Mouse (Mus musculus) heart, postnatal 4 days (tissue): ENCODE measurements around the gene Efemp2. TPM values are rescaled to one million over a fixed set of nuclear protein-coding genes. Genes with fewer than 3 reads are reported as not detected.

Experiments used
- DNase-seq: peaks from one replicate; pipeline ENCODE4 v3.0.0; 2021
- total RNA-seq, 2 experiments: library from RNA; stranded (reverse); gene quantifications; 2 replicates each; pipeline ENCODE4 v1.2.3; 2021

Efemp2 gene
- 10 to 100 TPM; 36.7 to 37.8 TPM for total RNA-seq

DNA sequence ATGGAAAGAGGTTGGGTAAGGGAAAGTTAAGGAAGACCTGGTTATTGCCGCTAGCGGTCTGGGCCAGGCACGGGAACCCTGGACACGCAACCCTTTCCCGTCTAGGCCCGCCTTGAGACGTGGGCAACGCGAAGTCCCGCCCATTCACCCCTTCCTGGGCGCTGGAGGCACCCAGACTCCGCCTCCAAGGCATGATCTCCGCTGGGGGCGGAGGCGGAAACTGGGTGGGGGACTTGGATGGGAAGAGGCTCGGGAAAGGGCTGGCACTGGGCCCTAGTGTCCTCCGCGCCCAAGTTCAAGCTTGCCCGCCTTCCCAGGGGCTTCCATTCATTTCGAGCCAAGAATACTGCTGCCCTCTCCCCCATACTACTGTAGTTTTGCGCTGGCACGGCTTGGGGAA lies at the start of gene Efemp2:
TSS of gene Efemp2 (plus strand) at position 235 of the 400 bp plus-strand sequence.
- peak; percentile 85 for DNase-seq

DNA sequence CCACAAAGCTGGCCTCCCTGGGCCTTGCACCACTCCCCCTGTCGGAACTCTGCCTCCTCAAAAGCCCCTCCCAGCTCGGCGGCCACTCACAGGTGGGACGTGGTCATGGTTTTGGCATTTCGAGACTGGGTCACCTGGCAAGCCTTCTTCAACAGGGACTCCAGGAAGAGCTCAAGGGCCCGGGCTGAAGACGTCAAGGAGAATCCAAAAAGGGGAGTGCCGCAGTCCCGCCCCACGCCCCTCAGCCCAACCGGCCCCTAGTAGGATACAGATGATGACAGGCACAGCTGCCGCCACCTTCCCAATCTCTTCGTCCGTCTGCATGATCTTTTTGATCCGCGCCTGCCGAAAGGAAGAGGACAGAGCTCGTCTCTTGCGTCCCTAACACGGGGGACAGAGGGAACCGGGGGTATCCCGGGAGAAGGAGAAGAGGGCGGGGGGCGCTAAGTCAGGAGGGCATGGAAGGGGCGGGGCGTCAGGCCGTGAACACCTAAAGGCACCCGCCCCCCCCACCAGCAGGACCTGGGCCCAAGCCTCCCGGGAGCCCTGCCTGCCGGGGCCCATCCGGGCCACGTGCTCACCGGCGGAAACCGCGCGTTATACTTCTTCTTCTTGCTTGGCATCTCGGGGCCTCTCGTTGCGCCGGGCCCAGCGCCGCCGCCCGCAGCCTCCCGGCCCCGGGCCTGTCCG lies 49.5 kb upstream of the Efemp2 start:
- peak; percentile 76 for DNase-seq

DNA sequence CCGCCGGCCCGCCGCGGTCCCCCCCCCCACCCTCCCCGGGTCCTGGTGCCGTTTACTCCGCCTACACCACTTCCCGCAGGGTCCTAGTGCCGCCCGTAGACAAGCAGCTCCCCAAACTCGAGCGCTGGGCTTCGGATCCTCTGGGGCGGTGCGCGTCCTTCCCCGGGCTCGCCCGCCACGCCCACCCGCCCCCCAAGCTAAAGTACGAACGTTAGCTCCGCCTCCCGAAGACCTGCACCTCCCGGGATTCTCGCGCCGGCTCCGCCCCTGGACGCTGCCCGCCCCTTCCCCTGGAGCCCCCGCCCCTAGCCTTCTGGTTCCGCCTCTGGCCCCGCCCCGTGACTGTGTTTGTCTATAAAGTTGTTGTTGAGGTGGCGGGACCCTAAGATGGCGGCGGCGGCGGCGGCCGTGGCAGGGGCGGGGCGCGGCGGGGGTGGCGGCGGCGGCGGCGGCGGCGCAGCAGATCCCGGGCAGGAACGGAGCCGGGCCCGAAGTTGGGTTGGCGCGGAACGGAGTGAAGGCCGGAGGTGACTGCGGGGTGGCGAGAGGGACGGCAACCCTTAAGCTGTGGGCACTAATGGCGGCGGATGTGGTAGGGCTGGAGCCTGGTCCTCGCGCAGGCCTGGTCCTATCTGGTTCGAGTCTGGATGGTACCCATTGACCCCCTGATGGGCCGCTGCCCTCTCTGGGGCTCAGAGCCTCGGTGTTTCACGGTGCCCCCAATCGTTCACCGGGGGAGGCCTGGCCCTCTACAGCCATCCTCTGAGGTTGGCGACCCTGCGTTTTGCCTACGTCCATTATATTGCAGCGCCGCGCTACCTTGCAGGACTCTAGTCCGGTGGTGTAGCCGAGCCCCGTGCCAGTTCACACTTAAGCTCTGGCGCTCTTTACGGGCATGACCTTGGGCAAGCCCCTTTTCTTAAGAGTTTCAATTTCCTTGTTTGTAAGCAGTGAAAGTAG lies 48.7 kb upstream of the Efemp2 start, which contains the start of the genes Drap1 and AI837181:
TSS of gene Drap1 (minus strand) at position 198 of the 960 bp plus-strand sequence.
TSS of gene AI837181 (plus strand) at position 363 of the 960 bp plus-strand sequence.
- DNase-seq: peak; percentile 97

DNA sequence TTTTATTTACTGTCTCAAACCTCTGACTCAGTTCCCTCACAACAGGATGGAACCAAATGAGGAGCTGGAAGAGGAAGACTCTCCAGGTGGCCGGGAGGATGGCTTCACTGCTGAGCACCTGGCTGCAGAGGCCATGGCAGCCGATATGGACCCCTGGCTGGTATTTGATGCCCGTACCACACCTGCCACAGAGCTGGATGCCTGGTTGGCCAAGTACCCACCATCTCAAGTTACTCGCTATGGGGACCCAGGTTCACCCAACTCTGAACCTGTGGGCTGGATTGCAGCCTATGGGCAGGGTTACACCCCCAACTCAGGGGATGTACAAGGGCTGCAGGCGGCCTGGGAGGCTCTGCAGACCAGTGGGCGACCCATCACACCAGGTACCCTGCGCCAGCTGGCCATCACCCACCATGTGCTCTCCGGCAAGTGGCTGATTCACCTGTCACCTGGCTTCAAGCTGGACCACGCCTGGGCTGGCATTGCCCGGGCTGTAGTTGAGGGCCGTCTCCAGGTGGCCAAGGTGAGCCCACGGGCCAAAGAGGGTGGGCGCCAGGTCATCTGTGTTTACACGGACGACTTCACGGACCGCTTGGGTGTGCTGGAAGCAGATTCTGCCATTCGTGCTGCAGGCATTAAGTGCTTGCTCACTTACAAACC lies 47.7 kb upstream of the Efemp2 start:
- no peak for DNase-seq

DNA sequence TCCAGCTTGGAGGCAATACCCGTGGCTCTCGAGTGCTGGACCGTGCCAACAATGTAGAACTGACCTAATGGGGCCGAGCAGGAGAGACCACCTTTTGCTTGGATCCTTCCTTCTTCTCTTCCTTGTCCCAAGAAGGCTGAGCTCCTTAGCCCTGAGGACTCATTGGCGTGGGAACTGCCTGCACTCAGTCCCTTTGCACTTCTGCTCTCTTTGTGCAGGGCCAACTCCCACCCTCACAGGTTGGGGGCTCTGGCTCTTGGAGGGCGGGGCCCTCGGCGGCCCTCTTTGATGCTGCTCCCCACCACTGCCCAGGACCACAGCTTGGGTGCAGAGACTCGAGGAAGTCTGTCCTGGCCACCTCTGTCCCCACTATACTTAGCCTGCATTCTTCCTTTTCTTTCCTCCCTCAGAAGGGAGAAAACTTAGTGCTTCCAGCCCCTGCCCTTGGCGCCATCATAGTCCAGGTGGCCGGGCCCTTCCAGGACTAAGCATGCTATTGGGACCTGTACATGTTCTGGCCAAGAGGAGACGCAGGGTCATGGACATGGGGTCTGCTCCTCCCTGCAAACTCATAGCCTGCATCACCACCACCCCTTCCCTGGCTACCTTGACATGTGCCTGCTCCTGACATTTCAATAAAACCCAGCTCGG lies 47.0 kb upstream of the Efemp2 start:
- no peak for DNase-seq

DNA sequence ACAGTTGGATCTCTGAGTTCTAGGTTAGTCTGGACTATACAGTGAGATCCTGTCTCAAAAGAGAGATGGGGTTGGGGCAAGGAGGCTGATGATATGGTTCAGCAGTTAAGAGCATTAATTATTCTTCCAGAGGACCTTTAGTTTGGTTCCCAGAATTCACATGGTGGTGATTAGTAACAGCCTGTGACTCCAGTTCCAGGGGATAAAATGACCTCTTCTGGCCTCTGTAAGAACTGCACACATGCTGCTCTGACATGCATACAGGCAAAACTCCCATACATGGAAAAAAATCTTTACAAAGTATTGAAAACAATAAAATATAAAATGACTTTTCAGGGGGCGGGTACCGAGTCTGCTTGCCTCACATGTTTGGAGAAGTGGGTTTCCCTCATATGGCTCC lies 45.7 kb upstream of the Efemp2 start:
- DNase-seq: peak; percentile 55

DNA sequence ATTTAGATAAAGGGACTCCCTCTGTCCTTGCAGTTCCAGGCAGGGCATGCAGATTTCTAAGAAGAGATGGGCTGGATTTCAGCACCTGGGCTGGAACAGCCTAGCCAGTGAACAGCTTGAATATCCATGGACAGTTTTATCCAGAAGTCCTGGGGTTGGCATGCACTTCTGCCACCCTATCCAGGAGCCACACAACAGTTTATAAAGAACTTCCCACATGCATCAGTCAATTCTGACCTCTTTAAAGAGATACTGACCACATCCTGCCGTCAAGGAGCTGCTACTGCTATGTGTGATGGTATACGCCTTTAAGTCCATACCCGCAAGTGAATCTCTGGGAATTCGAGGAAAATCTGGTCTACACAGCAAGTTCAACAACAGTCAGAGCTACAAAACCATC lies 44.5 kb upstream of the Efemp2 start:
- DNase-seq: no peak

DNA sequence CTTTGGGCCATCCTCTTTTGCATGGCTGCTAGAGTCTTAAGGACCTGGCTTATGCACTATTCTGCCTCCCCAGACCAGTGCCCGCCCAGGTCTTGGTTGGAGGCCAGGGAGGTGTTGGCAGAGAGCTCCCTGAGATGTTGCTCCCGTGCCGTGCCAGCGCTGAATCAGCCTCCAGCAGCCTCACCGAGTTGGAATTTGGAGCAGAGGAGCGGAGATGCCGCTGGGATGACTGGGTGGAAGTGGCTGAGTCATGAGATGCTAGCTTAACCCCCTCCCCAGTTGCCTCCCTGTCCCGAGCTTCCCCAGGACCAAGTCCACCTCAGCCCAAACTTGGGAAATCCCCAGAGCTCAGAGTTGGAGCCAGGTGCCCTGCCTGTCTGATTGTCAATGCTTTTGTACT lies 43.9 kb upstream of the Efemp2 start:
- peak; percentile 69 for DNase-seq

DNA sequence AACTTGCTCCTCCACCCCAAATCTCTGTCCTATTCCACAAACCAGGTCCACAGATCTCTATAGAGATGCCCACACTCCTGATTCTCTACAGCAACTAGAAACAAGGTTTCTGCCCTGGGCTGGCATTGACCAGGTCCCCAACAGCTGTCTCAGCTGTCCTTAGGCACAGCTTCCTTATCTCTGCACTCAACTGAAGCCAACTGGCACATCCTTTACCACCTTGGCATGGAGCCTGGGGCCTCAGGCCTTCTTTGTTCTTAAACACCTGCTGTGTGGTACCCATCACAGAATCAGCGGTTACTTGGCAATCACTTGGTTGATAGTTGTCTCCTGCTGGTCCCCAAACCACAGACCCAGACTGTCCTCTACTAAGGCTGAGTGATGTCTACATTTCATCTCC lies 43.3 kb upstream of the Efemp2 start:
- no peak for DNase-seq

DNA sequence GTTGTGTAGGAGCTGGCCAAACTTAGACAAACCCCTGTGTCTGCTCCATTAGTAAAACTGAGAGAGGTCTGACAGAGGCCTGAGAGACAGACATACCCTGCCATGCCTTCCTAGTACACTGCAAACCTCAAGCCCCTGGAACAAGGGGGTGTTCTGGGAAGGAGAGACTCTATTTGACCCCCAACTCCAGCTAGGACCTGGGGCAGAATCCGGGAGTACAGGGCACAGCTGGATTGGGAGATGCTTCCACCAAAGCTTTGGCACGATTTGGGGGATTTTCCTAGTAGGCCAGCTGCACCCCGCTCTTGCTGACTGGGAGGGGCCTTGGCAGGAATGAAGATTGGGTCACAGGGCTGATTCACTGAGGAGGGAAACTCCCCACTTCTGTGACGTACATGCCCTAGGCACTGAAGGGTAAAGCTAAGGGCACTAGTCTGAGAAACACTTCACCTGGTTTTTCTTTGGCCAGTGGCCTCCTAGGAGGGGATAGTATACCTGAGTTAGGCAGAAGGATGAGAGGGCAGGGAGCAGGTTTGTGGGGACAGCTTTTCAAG lies 41.8 kb upstream of the Efemp2 start:
- no peak for DNase-seq

DNA sequence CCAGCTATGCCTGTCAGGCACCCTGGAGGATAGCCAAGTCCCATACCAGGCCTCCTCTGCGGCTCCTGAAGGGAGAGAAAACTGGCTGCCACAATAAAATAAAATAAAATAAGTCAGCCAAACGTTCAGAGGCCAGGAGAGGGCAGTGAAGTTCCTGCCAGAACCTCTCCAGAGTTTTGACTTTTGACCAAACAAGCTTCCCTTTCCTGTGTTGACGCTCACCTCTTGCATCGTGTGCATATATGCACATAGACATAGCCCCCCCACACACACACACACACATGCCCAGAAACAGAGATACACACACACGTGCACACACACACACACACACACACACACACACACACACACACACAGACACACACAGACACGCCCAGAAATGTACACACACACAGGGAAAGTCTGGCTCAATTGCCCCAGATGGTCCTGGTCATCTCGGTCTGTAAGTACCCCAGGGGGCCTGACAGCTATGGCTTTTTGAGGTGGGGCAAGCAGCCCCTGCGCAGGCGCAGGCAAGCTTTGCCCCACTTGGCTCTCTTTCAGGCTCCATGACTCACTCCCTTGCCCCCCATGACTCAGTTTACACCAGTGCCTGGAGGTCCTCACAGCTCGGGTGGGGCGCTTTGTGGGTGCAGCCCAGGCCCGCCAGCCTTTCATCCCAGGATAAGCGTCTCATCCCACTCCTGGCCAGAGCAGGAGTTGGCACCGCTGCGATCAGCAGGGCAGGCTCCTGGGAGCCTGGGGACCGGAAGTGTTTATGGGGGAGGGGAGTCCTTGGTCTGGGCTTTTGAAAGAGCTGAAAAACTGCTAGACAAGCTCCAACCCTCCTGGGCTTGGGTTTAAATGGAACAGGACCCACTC lies 40.5 kb upstream of the Efemp2 start:
- peak; percentile 64 for DNase-seq

DNA sequence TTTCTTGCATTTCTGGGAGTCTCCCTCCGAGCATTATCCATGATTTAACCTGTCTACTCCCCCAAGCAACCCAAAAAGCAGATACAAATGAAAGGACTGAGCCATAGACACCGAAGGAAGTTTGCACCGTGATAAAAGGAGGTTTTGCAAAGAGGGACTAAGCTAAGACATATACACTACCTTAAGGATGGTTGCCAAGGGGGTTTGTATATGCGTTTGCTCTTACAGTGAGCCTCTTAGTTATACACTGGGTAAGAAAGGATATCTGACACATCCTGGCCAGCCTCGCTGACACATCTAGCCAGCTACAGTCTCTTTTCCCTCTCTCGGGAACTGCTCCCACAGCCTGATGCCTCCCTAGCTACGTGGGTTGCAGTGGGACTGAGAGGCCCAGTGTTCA lies 39.8 kb upstream of the Efemp2 start:
- DNase-seq: no peak

DNA sequence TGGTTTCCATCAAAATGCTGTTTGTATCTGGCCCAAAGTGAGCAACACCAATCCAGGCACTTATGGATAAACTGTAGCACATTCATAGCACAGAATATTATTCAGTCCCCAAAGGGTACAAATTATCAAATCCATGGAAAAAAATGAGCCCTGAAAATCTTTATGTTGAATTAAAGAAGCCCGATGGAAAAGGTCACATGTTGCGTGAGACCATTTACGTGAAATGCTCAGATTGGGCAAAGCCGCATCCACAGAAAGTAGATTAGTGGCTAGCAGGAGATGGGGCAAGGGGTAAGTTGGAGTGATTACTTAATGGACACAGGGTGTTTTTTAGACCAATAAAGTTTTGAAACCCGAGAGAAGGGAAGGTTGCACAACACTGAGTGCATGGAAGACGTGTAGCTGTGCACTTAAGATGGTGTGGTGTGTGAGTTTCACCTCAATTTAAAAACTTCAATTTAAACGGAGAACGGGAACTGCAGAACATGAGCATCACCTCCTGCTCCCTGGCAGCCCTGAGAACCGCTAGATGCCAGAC lies 29.3 kb upstream of the Efemp2 start:
- DNase-seq: no peak

DNA sequence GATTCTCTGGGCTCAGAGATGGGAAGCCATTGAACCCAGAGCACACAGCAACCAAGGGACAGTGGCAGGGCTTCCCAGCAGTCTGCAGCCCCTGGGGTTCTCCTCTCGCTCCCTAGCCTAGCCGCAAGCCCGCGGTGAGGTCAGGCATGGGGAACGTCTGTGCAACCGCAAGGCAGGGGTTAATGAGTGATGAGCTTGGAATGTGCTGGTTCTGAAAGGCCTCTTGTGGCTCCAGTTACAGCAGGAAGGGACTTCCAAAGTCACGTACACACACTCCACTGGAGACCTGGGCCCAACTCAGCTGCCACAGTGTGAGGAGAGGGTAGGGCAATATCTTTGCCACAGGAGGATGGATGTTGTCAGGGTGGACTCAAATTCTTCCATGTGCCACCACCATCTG lies 28.8 kb upstream of the Efemp2 start:
- no peak for DNase-seq

DNA sequence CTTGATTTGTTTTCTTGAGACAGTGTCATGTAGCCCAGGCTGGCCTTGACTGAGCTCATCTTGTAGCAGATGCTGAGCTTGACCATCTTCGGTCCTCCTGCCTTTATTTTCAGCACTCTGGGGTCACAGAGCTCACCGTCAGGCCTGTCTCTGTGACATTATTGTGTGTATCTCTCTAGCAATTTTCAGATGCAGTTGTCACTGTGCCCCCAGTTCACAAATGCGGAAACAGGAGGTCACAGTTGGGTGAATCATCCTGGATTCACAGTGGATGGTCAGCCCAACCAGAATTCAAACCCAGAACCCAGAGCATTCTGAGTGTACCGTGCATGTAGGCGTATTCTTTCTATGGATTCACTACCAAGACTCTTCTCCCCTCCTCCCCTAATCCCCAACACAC lies 28.0 kb upstream of the Efemp2 start:
- DNase-seq: no peak

DNA sequence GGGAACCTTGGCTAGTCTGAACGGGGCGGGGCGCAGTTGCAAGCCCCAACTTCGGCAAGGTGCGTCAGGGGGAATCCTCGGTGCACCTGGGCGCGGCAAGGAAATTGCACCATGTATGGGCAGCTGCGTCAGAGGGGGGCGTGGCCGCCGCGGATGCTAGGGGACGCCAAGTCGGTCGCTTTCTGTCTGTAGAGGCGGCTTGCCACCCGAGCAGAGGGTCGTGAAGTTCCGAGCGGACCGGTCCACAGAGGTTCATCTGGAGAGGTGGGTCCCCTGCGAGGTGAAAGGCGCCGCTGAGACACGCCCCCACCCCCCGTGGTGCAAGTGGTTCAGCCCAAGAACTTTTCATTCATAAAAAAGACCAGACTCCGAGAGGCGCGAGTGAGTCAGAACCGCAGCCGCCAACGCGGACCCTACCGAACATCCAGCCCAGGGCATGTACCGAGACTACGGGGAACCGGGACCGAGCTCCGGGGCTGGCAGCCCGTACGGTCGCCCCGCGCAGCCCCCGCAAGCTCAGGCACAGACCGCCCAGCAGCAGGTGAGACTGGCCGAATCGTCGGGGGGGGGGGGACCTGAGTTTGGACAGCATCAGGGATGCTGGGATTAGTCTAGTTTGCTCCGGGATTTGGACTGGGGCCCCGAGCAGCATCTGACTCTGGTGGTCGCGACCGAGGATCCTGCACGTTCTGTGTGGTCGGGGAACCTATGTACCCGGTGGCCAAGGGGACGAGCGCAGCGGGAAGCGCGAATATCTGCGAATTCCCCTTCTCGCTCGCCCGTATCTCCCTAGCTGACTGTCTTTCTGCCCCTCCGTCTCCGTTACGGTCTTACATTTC lies 26.0 kb upstream of the Efemp2 start, which contains the start of gene Fosl1:
TSS of gene Fosl1 (plus strand) at position 33 of the 839 bp plus-strand sequence.
- DNase-seq: peak; percentile 69

DNA sequence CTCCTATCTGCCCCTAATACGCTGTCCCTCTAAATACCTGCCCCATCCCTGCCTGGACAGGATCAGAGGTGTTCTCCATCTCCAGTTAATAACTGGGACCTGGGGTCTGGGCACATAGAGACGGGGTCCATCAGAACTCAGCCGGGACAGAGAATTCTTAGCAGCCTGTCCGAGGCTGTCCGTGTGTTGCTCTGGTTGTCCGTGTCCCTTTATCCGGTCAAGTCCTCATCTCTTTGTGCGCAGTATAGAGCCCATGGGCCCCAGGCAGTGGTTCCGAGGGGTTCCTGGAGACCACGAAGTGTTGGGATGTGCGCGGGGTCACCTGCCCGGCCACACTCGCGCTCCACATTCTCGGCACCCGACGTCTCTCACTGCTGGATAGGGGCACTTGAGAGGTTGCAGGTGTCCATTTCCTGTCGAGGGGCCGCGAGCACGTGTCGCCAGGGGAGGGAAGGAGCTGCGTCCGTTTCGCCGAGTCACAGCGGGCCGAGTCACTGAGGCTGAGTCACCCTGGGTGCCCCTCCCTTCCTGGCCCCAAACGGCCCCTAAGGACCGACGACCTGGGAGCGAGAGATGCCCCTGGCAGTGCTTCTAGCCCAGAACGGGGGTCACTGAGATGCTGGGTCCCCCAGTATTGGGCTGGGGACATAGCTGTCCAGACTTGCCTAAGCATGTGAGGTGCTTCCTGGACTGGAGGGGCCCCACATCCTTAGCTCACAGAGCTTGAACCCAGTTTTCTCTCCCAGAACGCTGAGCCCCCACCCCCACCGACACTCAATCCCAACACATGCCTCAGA lies 25.2 kb upstream of the Efemp2 start:
- no peak for DNase-seq

DNA sequence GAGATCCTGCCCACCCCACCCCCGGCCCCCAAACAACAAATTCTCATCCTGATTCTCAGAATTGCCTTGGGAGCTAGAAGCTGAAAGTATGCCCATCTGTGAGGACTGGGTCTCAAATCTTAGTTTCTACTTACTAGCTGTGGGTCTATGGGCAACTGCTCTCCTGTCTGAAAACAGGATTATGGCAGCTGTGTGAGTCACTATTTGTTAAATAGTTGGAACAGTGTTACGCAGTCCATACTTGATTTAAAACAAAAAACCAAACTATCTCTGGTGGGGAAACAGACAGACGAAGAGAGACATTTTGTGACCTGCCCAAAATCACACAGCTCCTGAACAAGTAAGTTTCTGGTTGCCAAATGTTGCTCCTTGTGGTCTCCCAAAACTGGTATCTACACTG lies 24.1 kb upstream of the Efemp2 start:
- DNase-seq: no peak

DNA sequence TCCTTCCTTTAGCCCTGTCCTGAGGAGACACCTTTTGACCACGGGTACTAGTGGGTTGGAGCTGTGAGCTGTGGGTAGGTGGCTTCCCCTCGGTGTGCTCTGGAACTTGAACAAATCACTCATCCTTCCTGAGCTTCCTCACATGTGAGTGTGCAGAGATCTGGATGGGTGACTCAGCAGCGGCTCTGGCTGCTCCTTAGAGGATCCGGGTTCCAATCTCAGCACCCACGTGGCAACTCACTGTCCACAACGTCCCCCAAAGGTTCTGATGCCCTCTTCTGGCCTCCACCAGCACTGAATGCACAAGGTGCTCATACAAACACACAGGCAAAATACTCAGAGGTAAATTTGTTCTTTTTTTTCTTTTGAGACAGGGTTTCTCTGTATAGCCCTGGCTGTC lies 22.0 kb upstream of the Efemp2 start:
- DNase-seq: no peak
